Mouse (Mus musculus) hindbrain, embryonic 14.5 days (tissue): Measurements from ENCODE around the gene Mcm5. TPM values are rescaled to one million over a fixed set of nuclear protein-coding genes. Genes with fewer than 3 reads are reported as not detected.

Source experiments
- ATAC-seq: fragments of 200-750 bp; cut with Nextera tagmentation; 2 replicates; pipeline ENCODE4 v1.8.0; 2017; ENCODE audit warnings: moderate number of reproducible peaks, mild to moderate bottlenecking, moderate TSS enrichment, moderate library complexity; ENCODE audit not compliant: low FRiP score
- DNase-seq: peaks from one replicate; pipeline ENCODE4 v3.0.0-alpha.2; 2015; ENCODE audit warnings: low spot score
- H3K27ac ChIP-seq: fragments of 300-500 bp; sonication (generic); 2 replicates; pipeline ENCODE4 v1.5.1; 2014; ENCODE audit warnings: mild to moderate bottlenecking, moderate library complexity
- H3K27me3 ChIP-seq: fragments of 300-500 bp; sonication (generic); 2 replicates; pipeline ENCODE4 v1.6.1; 2014; ENCODE audit warnings: mild to moderate bottlenecking, low read length, mixed read lengths; ENCODE audit not compliant: control insufficient read depth, insufficient read depth
- H3K36me3 ChIP-seq: fragments of 300-500 bp; sonication (generic); replicated peaks from 2 replicates; pipeline ENCODE4 v1.6.1; 2014; ENCODE audit not compliant: control insufficient read depth, insufficient read depth
- H3K4me1 ChIP-seq: fragments of 300-500 bp; sonication (generic); replicated peaks from 2 replicates; pipeline ENCODE4 v1.6.1; 2014; ENCODE audit warnings: antibody characterized with exemption, low read length, mixed read lengths; ENCODE audit not compliant: control insufficient read depth, insufficient read depth
- H3K4me2 ChIP-seq: fragments of 300-500 bp; sonication (generic); replicated peaks from 2 replicates; pipeline ENCODE4 v1.6.1; 2014; ENCODE audit warnings: mild to moderate bottlenecking, moderate library complexity
- H3K4me3 ChIP-seq: fragments of 300-500 bp; sonication (generic); replicated peaks from 2 replicates; pipeline ENCODE4 v1.5.1; 2014; ENCODE audit warnings: mild to moderate bottlenecking, low read length
- H3K9ac ChIP-seq: fragments of 300-500 bp; sonication (generic); 2 replicates; pipeline ENCODE4 v1.6.1; 2014
- H3K9me3 ChIP-seq: fragments of 300-500 bp; sonication (generic); 2 replicates; pipeline ENCODE4 v1.6.1; 2016; ENCODE audit warnings: low read length; ENCODE audit not compliant: control insufficient read depth
- WGBS: fragments of 180-500 bp; shearing (Covaris S2); extraction: QIAGEN DNeasy Blood & Tissue Kit; methylation state at CpG from one replicate; pipeline ENCODE4 v1.1.7; 2014; 5-methylcytosine and 5-hydroxymethylcytosine counted together
- polyA plus RNA-seq: library from polyadenylated mRNA; unstranded; fragments of >200 nt; fragmentation: Nextera tagmentation; extraction: Ambion mirVana; gene quantifications from 2 replicates; pipeline ENCODE4 v1.2.1, GENCODE M21; 2014

Gene Mcm5
- polyA plus RNA-seq, 1 experiment from 2014 or later: 27.0 TPM

DNA sequence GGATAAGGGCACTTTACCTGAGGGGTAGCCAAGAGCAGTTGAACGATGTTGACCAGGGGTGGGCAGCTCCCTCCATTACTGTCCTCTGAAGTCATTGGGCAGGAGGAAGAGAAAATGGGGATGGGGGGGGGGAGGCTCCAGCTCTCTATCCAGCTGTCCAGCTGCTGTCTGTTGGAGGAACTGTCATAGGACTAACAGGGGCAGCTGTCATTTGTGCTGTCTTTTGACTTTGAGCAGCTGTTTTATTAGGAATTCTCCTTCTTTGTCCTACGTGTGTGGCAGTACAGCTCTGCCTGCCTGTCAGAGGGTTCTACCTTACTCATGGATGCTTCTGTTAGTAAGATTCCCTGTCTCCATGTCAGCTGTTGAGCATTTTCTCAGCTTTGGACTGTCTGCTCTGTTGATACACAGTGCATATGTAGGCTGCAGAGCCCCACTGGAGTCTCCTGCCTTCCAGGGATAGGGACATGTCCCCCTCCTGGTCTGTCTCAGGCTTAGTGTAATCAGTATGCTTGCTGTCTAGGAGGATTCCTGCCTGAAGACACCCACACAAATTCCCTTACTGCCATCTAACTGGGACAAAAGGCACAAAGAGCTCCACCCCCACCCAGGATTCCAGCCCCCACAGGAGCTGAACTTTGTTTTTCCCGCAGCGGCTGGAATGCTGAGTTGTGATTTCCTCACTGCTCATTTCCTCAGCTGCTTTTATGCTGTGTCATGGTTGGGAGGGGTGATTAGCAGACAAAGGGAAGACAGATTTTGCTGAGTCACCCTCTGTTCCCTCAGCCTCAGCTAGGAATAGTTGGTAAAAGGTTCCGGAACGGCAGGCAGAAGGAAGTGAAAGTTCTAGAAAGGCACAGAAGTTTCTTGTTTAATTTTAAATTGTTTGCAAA is 20.1 kb upstream of the Mcm5 start:
- peak overlapping the region; percentile 1 for H3K4me2 ChIP-seq
- H3K9me3 ChIP-seq: no peaks in the 10 kb centered on the region
- no peaks in the 10 kb centered on the region for H3K36me3 ChIP-seq
- peaks cover 3% of the 10 kb centered on the region; the same call in 1 of the 2 replicates for H3K27me3 ChIP-seq
- ATAC-seq (peak; percentile 36; the same call in 1 of the 2 replicates), DNase-seq (peak; percentile 83)
- H3K27ac ChIP-seq: no peak overlapping the region
- H3K4me1 ChIP-seq: peaks cover 14% of the 10 kb centered on the region; the same call in 1 of the 2 replicates
- peak overlapping the region; percentile 44; the same call in 1 of the 2 replicates for H3K9ac ChIP-seq
- no peak overlapping the region for H3K4me3 ChIP-seq
- WGBS: 26% methylated on average over 6 of the region's 6 CpGs

DNA sequence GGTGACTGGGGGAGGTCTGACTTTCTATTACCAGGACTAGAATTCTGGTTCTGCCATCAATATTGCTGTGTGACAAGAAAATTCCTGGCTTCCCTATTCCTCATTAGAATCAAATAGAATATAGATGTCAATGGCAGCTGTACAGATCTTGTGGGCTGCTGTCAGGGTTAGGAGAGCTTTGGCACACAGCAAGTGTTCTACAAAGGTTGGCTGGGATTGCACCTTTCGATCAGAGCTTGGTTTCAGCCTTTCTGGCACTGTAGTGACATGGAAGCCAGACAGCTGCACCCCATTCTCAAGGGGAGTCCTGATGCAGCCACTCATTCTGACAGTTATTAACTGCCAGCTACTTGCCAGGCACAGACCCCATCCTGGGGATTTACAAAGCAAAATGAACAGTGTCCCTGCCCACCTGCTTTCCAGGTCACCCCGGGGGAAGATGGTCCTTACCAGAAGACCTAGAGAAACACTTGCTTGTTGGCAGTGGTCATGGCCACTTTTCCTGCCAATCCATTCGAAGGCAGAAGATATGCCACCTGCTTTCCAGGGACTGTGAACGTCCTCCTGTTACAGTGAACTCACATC is 18.5 kb upstream of the Mcm5 start:
- H3K27me3 ChIP-seq: peaks cover 3% of the 10 kb centered on the region; the same call in 1 of the 2 replicates
- DNase-seq (no peak), ATAC-seq (no peak)
- 72% methylated on average over 4 of the region's 4 CpGs for WGBS
- H3K27ac ChIP-seq: no peak overlapping the region
- no peaks in the 10 kb centered on the region for H3K36me3 ChIP-seq
- no peaks in the 10 kb centered on the region for H3K9me3 ChIP-seq
- peaks cover 14% of the 10 kb centered on the region; the same call in 1 of the 2 replicates for H3K4me1 ChIP-seq
- no peak overlapping the region for H3K4me2 ChIP-seq
- H3K9ac ChIP-seq: no peak overlapping the region
- no peak overlapping the region for H3K4me3 ChIP-seq

DNA sequence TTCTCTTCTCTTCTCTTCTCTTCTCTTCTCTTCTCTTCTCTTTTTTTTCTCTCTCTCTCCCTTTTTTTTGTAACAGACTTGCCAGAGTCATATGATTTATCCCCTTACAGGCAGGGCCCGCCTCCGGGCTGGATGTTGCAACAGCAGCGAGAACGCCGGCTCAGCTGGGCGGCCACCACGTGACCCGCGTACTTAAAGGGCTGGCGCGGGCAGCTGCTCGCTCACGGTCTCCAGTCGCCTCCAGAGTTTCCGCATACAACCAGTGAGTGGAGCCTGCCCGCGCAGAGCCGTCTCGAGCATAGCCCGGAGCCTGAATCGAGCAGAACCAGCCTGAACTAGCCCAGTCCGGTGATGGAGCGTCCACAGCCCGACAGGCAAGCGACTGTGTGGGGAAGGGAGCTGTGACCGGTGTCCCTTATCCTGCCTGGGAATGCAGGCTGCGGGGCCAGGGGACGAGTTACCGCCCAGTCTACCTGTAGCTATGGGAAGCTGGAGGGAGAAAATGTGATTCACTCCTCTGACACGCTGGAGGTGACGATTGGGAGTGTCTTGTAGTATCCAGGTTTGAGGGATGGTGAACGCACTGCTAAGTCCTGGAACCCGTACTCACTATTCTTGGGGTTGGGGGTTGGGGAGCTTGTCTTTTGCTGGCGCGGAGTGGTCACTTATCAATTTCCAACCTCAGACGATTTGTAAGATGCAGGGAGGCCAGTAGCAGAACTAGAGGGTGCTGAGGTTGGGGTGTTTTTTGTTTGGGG is 15.8 kb upstream of the Mcm5 start, which contains the start of gene Hmox1:
Gene Hmox1, plus strand, starts transcription at position 223 of the 758 bp plus-strand sequence.
- Histone ChIP-seq H3K4me3 (peak within 1 kb of the TSS; percentile 48), H3K9ac (peak within 1 kb of the TSS; percentile 67), H3K27ac (no peak within 1 kb of the TSS), H3K4me2 (peak within 1 kb of the TSS; percentile 81), H3K27me3 (peaks cover 3% of the 10 kb centered on the region; the same call in 1 of the 2 replicates), H3K4me1 (peaks cover 14% of the 10 kb centered on the region; the same call in 1 of the 2 replicates), H3K9me3 (no peaks in the 10 kb centered on the region), H3K36me3 (no peaks in the 10 kb centered on the region)
- ATAC-seq: peak; percentile 94
- WGBS: under 1% methylated on average over 36 of the region's 36 CpGs
- DNase-seq: peak; percentile 84

DNA sequence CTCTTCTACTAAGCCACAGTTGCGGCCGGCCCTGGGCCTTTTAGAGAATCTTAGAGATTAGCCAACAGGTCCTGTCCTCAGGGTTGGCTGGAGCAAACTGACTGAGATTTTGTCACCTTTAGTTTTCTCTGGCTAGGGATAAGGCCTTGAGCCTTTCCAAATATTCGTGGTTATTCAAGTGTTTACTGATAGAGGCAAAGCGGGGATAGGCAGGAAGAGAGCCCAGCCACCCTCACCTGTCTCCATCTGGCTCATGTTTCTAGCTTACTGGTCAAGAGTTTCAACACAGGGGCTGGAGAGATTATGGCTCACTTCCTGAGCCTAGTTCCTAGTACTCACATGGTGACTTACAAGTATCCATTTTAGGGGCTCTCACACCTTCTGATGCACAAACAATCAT is 6.4 kb upstream of the Mcm5 start:
- DNase-seq: no peak
- no peak overlapping the region for H3K27ac ChIP-seq
- ATAC-seq: no peak
- H3K9me3 ChIP-seq: no peaks in the 10 kb centered on the region
- no peaks in the 10 kb centered on the region for H3K36me3 ChIP-seq
- 88% methylated on average over 4 of the region's 4 CpGs for WGBS
- no peaks in the 10 kb centered on the region for H3K27me3 ChIP-seq
- no peak overlapping the region for H3K4me3 ChIP-seq
- H3K4me2 ChIP-seq: no peak overlapping the region
- no peak overlapping the region for H3K9ac ChIP-seq
- H3K4me1 ChIP-seq: no peaks in the 10 kb centered on the region

DNA sequence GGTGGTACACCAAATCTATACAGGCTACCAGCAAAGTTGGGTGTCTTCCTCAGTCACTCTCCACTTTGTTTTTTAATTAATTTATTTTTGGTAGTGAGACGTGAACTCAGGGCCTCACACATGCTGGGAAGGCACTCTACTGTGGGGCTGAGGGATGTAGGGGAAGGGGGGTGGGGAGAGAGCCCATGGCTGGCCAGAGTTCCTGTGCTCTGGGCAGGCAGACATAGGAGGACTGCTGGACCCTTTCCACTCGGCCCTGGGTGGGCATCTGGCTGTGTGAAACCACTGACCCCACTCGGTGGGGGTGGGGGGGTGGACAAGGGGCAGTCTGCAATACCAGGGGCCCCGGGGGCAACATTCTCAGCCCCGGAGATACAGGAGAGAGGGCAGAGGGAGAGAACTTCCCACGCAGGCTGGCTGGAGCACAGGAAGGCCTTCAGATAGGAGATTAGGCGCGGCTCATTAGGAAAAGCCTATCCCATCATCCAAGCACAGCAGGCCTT is 5.9 kb upstream of the Mcm5 start:
- WGBS: 46% methylated on average over 8 of the region's 8 CpGs
- ATAC-seq: no peak
- Histone ChIP-seq H3K4me3 (no peak overlapping the region), H3K36me3 (no peaks in the 10 kb centered on the region), H3K4me2 (no peak overlapping the region), H3K9me3 (no peaks in the 10 kb centered on the region), H3K4me1 (no peaks in the 10 kb centered on the region), H3K27me3 (no peaks in the 10 kb centered on the region), H3K27ac (no peak overlapping the region), H3K9ac (no peak overlapping the region)
- DNase-seq: no peak

DNA sequence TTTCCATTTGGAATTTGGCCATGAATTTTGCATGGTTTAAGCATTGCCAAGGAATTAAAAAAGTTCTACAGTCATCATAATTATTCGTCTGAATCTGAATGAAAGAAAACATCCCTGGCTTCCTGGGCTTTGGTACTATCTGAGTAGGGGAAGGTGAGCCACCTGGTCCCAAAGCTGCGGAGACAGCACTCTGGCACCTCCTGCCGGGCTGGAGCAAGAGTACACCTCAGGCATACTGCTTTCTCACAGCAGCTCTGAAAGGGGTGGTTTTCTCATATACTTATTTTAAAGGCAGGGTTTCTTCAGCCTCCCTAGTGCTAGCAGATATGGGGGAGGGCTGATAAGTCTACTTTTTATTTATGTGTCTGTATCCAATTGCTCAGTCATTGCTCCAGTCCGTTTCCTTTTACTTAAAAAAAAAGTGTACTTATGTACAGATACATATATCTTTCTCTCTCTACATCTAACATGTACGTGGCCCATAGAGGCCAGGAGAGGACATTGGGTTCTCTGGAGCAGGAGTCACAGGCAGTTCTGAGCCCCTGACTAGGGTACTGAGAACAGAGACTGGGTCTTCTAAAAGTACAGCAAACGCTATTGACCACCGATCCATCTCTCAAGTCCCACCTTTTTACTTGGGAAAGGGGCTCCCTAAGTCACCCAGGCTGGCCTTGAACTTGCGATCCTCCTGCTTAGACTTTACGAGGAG is 688 bp upstream of the Mcm5 start:
- under 1% methylated on average over 9 of the region's 9 CpGs for WGBS
- H3K9ac ChIP-seq: peak overlapping the region; percentile 46
- ATAC-seq: peak; percentile 80

DNA sequence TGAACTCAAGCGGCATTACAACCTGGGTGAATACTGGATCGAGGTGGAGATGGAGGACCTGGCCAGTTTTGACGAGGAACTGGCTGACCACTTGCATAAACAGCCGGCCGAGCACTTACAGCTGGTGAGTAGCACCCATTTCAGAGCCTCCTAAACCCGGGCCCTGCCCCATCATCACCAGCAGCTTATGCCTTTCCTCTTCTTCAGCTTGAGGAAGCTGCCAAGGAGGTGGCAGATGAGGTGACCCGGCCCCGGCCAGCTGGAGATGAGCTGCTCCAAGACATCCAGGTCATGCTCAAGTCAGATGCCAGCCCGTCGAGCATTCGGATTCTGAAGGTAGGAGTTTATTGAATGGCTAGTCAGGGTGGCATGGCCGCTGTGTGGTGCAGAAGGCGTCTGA is 724 bp downstream of the Mcm5 start:
- peak overlapping the region; percentile 87 for H3K4me2 ChIP-seq
- no peak for ATAC-seq
- peak overlapping the region; percentile 74 for H3K4me3 ChIP-seq
- peak overlapping the region; percentile 58 for H3K9ac ChIP-seq
- H3K36me3 ChIP-seq: peaks cover 25% of the 10 kb centered on the region
- H3K27ac ChIP-seq: no peak overlapping the region
- WGBS: 22% methylated on average over 13 of the region's 13 CpGs
- H3K9me3 ChIP-seq: no peaks in the 10 kb centered on the region
- H3K27me3 ChIP-seq: no peaks in the 10 kb centered on the region
- DNase-seq: no peak
- H3K4me1 ChIP-seq: peaks cover 14% of the 10 kb centered on the region; the same call in 1 of the 2 replicates

More for the DNA sequence above, 688 bp upstream of the Mcm5 start:
- H3K4me2 ChIP-seq: peak overlapping the region; percentile 62
- H3K27me3 ChIP-seq: no peaks in the 10 kb centered on the region
- peak; percentile 81 for DNase-seq
- peak overlapping the region; percentile 74 for H3K4me3 ChIP-seq
- H3K27ac ChIP-seq: peak overlapping the region; percentile 40
- no peaks in the 10 kb centered on the region for H3K9me3 ChIP-seq
- peaks cover 12% of the 10 kb centered on the region; the same call in 1 of the 2 replicates for H3K36me3 ChIP-seq
- H3K4me1 ChIP-seq: peaks cover 14% of the 10 kb centered on the region; the same call in 1 of the 2 replicates

DNA sequence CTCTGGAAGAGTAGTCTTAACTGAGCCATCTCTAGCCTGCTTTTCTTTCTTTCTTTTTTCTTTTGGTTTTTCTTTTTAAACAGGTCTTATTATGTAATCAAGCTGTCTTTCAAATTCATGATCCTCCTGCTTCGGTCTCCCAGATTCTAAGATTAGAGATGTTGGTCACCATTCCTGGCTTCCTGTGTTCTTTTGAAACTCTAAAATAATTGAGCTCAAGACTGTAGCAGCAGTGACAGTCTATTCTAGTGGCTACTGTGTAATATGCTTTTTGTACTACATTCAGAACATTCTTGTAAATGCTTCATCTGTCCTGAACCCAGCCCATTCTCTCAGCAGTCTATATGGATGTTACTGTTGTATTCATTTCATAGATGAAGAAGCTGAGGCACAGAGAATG is 9.1 kb downstream of the Mcm5 start:
- Histone ChIP-seq H3K4me1 (no peaks in the 10 kb centered on the region), H3K9ac (no peak overlapping the region), H3K27me3 (no peaks in the 10 kb centered on the region), H3K4me3 (no peak overlapping the region), H3K27ac (no peak overlapping the region), H3K9me3 (no peaks in the 10 kb centered on the region), H3K36me3 (peaks cover 78% of the 10 kb centered on the region), H3K4me2 (no peak overlapping the region)
- DNase-seq (no peak), ATAC-seq (no peak)
- WGBS: 93% methylated on average over 1 of the region's 1 CpGs
